Mouse (Mus musculus) E14TG2a.4 (cell line): ENCODE data around the gene Nr1h4.

Experiments
- H3K27me3 ChIP-seq: 2 replicates; pipeline ENCODE4 v1.6.1; 2014; ENCODE audit warnings: low read length, control low read depth; ENCODE audit not compliant: insufficient read depth
- H3K36me3 ChIP-seq: 2 replicates; pipeline ENCODE4 v1.6.1; 2014; ENCODE audit warnings: low read length, control low read depth; ENCODE audit not compliant: insufficient read depth
- H3K4me1 ChIP-seq: replicated peaks from 2 replicates; pipeline ENCODE4 v1.6.1; 2014; ENCODE audit warnings: low read depth, low read length, control low read depth
- H3K4me3 ChIP-seq: replicated peaks from 2 replicates; pipeline ENCODE4 v1.5.1; 2014; ENCODE audit warnings: mild to moderate bottlenecking, low read length
- H3K9me3 ChIP-seq: 2 replicates; pipeline ENCODE4 v1.6.1; 2014; ENCODE audit warnings: low read length, control low read depth
- CTCF ChIP-seq: conservative IDR thresholded peaks from 2 replicates; pipeline ENCODE4 v1.5.1; 2014; ENCODE audit warnings: low read length
- NANOG ChIP-seq: IDR thresholded peaks from 2 replicates; pipeline ENCODE4 v1.6.1; 2014; ENCODE audit warnings: borderline replicate concordance, low read length, mixed read lengths
- POU5F1 ChIP-seq: IDR thresholded peaks from 2 replicates; pipeline ENCODE4 v1.6.1; 2014; ENCODE audit warnings: low read length, borderline replicate concordance

Gene Nr1h4

GRCm38 (mm10) chr10:89458770-89459169, 74.6 kb downstream of the Nr1h4 start:
- H3K27me3 ChIP-seq: no peaks in the 10 kb centered on the region
- H3K4me3 ChIP-seq: no peak overlapping the region
- H3K36me3 ChIP-seq: no peaks in the 10 kb centered on the region
- peaks cover 20% of the 10 kb centered on the region for H3K4me1 ChIP-seq
- H3K9me3 ChIP-seq: no peaks in the 10 kb centered on the region
- TF ChIP-seq NANOG: no peak
- TF ChIP-seq CTCF: no peak
- no peak for TF ChIP-seq POU5F1

- Histone ChIP-seq H3K36me3 (no peaks in the 10 kb centered on the region), H3K4me3 (no peak overlapping the region), H3K9me3 (no peaks in the 10 kb centered on the region), H3K27me3 (peaks cover 7% of the 10 kb centered on the region; the same call in 1 of the 2 replicates), H3K4me1 (peaks cover 26% of the 10 kb centered on the region)
- TF ChIP-seq NANOG: no peak
- no peak for TF ChIP-seq POU5F1
- TF ChIP-seq CTCF: no peak
Observed at GRCm38 (mm10) chr10:89453794-89454193, 79.6 kb downstream of the Nr1h4 start.

DNA sequence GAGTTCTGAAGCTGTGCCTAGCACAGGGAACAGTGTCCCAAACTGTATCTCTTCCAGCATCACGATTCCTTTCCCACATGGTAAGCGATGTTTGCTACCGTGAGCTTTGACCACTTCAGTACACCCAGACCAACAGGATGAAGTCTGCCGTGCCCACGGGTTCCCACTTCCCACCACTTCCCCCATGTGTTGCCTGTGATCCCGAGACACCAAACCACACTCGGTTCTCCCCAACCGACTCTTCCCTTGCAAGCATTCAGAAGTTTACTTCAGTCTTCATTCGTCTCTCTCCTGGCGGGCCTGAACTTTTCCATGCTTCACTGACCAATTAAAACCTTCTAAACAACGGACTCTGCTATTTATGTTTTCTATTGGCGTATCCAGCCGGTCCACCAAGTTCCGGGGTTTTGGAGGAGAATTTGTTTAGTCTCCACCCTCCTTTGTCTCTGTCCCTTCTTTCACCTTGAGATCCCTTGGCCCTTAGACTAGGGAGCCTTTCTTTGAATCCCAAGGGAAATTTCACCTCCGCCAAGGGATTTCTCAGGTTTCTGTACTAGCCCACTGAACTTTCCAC, 80.2 kb downstream of the Nr1h4 start:
- H3K9me3 ChIP-seq: no peaks in the 10 kb centered on the region
- peak overlapping the region; percentile 39 for H3K4me3 ChIP-seq
- peaks cover 26% of the 10 kb centered on the region for H3K4me1 ChIP-seq
- peaks cover 11% of the 10 kb centered on the region; the same call in 1 of the 2 replicates for H3K27me3 ChIP-seq
- TF ChIP-seq POU5F1 (no peak), NANOG (no peak), CTCF (no peak)
- H3K36me3 ChIP-seq: no peaks in the 10 kb centered on the region

- Histone ChIP-seq H3K4me3 (no peak overlapping the region), H3K9me3 (no peaks in the 10 kb centered on the region), H3K27me3 (peaks cover 17% of the 10 kb centered on the region), H3K4me1 (peaks cover 26% of the 10 kb centered on the region), H3K36me3 (no peaks in the 10 kb centered on the region)
- TF ChIP-seq POU5F1 (no peak), NANOG (no peak), CTCF (no peak)
Observed at GRCm38 (mm10) chr10:89450411-89450810, 83.0 kb downstream of the Nr1h4 start.

DNA sequence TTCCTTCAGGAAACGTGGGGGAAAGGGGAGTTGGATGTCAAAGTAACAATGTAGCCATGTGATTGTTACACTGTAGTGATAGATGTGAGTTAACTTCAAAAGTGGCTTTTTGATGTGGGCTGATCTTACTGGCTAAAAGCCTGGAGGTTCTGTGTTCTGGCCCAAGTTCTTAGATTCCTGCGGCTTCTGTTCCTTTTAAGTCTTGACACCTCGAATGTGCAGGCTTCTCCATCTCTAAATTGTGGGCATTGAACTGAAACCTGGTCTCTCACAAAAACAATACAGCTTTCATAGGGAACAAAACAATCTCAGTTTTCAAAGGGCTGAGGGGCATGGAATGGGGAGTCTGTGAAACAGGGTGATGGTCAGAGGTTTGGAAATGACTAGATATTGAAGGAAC, 89.0 kb downstream of the Nr1h4 start:
- peaks cover 5% of the 10 kb centered on the region; the same call in 1 of the 2 replicates for H3K9me3 ChIP-seq
- TF ChIP-seq NANOG (no peak), POU5F1 (no peak), CTCF (no peak)
- peaks cover 22% of the 10 kb centered on the region for H3K4me1 ChIP-seq
- peak overlapping the region; percentile 88 for H3K4me3 ChIP-seq
- peaks cover 12% of the 10 kb centered on the region for H3K36me3 ChIP-seq
- H3K27me3 ChIP-seq: peaks cover 18% of the 10 kb centered on the region

DNA sequence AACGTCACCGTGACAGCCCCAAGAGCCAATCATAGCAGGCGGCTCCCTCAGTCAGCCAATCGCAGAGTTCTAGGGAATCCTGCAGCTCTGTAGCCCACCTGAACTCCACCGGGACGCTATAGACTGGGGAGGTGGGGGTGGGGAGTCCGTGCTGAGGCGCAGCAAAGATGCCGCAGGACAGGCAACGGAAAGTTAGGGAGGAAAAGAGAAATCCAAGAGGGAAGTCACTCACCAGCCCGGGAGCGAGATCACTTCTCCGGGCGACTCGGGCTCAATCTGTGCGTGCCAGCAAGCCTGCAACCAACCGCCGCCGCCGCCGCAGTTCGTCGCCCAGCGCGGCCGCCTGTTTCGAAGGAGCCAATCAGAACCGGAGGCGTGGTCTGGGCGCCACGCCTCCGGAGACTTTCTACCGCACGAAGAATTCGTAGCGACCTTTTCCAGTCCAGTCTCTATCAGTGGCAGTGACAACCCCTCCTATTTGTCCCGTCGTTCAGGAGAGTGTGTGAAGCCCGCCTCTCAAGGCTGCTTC, 89.7 kb downstream of the Nr1h4 start, which contains the start of gene Gas2l3:
Gene Gas2l3, minus strand, starts transcription at position 345 of the 529 bp plus-strand sequence.
- no peak for TF ChIP-seq NANOG
- no peak for TF ChIP-seq CTCF
- TF ChIP-seq POU5F1: no peak
- H3K4me1 ChIP-seq: peaks cover 27% of the 10 kb centered on the region

DNA sequence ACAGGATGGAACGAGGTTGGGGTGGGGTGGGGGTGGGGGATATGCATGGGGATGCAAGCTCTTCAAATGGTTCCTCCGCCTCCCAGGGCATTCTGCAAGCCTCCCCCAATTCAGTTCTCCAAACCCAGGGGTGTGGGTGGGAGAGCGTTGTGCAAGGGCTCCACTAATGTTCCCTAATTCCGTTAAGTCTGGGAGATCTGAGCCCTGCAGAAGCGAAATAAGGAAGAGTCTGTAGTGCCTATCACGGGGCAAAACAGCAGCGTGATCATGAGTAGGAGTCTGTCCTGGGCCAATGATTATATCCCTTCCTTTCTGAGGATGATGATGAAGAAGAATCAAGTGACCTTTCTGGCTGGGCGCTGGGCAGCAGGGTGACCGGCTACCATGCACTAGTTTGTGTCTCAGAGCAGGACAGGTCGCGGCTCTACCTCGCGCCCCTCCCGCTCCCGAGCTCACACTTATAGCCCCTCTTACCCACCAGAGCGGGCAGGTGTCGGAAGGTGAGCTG, 90.2 kb downstream of the Nr1h4 start:
- TF ChIP-seq NANOG: no peak
- H3K9me3 ChIP-seq: peaks cover 5% of the 10 kb centered on the region; the same call in 1 of the 2 replicates
- peaks cover 17% of the 10 kb centered on the region for H3K36me3 ChIP-seq
- H3K27me3 ChIP-seq: peaks cover 15% of the 10 kb centered on the region
- H3K4me3 ChIP-seq: peak overlapping the region; percentile 88
- H3K4me1 ChIP-seq: peaks cover 31% of the 10 kb centered on the region

More for the DNA sequence above, 89.7 kb downstream of the Nr1h4 start, which contains the start of gene Gas2l3:
- Histone ChIP-seq H3K27me3 (peaks cover 17% of the 10 kb centered on the region), H3K4me3 (peak within 1 kb of the TSS; percentile 88), H3K9me3 (peaks cover 5% of the 10 kb centered on the region; the same call in 1 of the 2 replicates), H3K36me3 (peaks cover 16% of the 10 kb centered on the region)

DNA sequence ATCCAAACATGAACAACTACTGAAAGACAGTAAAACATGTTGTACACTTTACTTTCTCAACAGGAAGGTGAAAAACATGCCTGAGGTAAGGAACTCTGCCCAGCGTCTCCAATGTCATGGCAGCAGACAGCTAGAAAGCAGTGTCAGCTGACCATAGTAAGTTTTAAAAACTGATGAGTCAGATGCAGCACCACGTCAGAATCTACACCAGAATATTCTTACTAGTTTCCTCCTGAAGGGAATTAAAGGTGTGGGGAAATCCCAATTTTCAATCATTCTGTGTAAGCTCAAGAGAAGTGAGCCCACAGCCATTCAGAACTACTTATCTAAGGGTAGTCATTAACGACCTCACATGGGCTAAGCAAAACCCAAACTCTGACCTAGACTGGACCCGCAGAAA, 90.7 kb downstream of the Nr1h4 start:
- Histone ChIP-seq H3K4me3 (peak overlapping the region; percentile 88), H3K4me1 (peaks cover 37% of the 10 kb centered on the region), H3K9me3 (peaks cover 5% of the 10 kb centered on the region; the same call in 1 of the 2 replicates), H3K36me3 (peaks cover 22% of the 10 kb centered on the region), H3K27me3 (peaks cover 15% of the 10 kb centered on the region)
- no peak for TF ChIP-seq NANOG
- no peak for TF ChIP-seq CTCF
- no peak for TF ChIP-seq POU5F1
